Mouse (Mus musculus): Measurements from ENCODE around the gene Olfr313.

The Olfr313 gene

GRCm38 (mm10) chr11:58849731-58850130 is 34.9 kb downstream of the Olfr313 start:
- DNase-seq (ENCODE audit: low read depth, low spot score): no peak

DNA sequence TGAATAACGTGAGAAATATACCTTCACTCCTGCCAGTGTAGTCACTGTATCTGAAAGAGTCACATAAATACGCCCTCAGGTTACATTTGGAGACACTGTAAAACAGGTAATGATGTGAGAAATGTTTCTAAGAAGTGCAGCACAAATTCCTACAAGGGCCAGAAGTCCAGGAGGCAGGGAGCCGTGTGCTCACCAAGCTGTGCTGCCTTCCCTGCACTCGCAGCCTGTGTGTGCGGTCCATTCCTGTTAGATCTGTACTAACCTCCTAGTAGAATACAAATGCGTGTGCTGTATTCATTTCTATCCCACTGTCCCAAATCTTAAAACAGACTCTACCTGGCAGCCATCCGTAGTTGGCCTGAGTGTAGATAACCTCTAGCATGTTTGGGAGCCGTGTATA is 45.9 kb downstream of the Olfr313 start:
- DNase-seq (ENCODE audit: low read depth, low spot score): no peak

- DNase-seq (ENCODE audit: low read depth, low spot score): peak; percentile 73
These were observed 52.5 kb downstream of the Olfr313 start, which contains the start of gene 2810021J22Rik for GRCm38 (mm10) chr11:58867039-58867953. 2810021J22Rik (plus strand) TSS chr11:58867216.

GRCm38 (mm10) chr11:58867954-58868330 is 53.1 kb downstream of the Olfr313 start:
- no peak for DNase-seq (ENCODE audit: low read depth, low spot score)
